ENCODE assay signal across 8 mouse cellular contexts in the genomic region with DNA sequence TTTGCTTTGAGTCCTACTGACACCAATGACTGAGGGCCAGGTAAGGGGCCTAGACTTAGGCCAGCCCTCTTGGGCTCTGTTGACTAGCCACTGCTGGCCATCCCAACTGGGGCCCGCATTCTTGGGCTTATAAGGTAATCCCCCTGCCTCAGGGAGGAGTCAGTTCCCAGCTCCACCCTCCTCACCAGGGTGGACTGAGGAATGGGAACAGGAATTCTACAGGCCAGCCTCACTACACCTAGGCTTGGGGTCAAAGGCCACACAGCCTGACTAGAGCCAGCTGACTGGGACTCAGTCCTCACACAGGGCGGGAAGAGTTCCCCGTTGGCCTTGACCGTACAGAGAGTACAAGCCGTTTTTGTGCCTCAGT. TPM values are rescaled to one million over a fixed set of nuclear protein-coding genes. Genes with fewer than 3 reads are reported as not detected.
DNase-seq lines count a peak whose midpoint lies in the region; ATAC-seq lines count a peak whose summit lies in the region.

No protein-coding gene starts in this region.

- peak overlapping the region; percentile 93 for H3K4me3 ChIP-seq in heart, embryonic 13.5 days
- peak overlapping the region; percentile 90 for H3K4me3 ChIP-seq in brown adipose tissue, adult 24 weeks (ENCODE audit: insufficient read depth, low read depth, low read length)
- no peak overlapping the region for H3K4me3 ChIP-seq in hindbrain, embryonic 16.5 days (ENCODE audit: low read length)
- H3K4me3 ChIP-seq in midbrain, embryonic 11.5 days (ENCODE audit: low read depth, low read length), result no peak overlapping the region

- H3K27ac ChIP-seq in heart, embryonic 13.5 days (replicated peaks), result peak overlapping the region; percentile 99
- H3K27ac ChIP-seq in brown adipose tissue, adult 24 weeks (replicated peaks; ENCODE audit: low read depth, low read length), result peak overlapping the region; percentile 61
- peak overlapping the region; percentile 71 for H3K27ac ChIP-seq in hindbrain, embryonic 16.5 days (ENCODE audit: low read depth, low read length)
- H3K27ac ChIP-seq in midbrain, embryonic 11.5 days (ENCODE audit: low read depth, low read length), result peak overlapping the region; percentile 53; the same call in 1 of the 2 replicates

- H3K36me3 ChIP-seq in heart, embryonic 13.5 days, result peaks cover 45% of the 10 kb centered on the region
- peaks cover 21% of the 10 kb centered on the region for H3K36me3 ChIP-seq in hindbrain, embryonic 16.5 days (ENCODE audit: control insufficient read depth, insufficient read depth, low read length)
- H3K36me3 ChIP-seq in midbrain, embryonic 11.5 days (ENCODE audit: control insufficient read depth, insufficient read depth, low read length), result peaks cover 9% of the 10 kb centered on the region

- WGBS in heart, embryonic 13.5 days, result 9% methylated on average over 5 of the region's 5 CpGs
- WGBS in hindbrain, embryonic 16.5 days, result 41% methylated on average over 5 of the region's 5 CpGs
- 30% methylated on average over 5 of the region's 5 CpGs for WGBS in midbrain, embryonic 11.5 days

- ATAC-seq in heart, embryonic 13.5 days (ENCODE audit: extremely low read depth, insufficient number of reproducible peaks, low FRiP score, low TSS enrichment), result no peak
- no peak for ATAC-seq in hindbrain, embryonic 16.5 days
- no peak for ATAC-seq in midbrain, embryonic 11.5 days (ENCODE audit: low FRiP score)

- peaks cover 55% of the 10 kb centered on the region for H3K4me1 ChIP-seq in heart, embryonic 13.5 days
- 0 out of 2 replicates have a peak, but pooled peaks cover 5% of the 10 kb centered on the region for H3K4me1 ChIP-seq in brown adipose tissue, adult 24 weeks (ENCODE audit: control insufficient read depth, insufficient read depth, insufficient read length, low read length)
- peaks cover 25% of the 10 kb centered on the region for H3K4me1 ChIP-seq in hindbrain, embryonic 16.5 days (ENCODE audit: control insufficient read depth, insufficient read depth, low read depth, low read length)
- H3K4me1 ChIP-seq in midbrain, embryonic 11.5 days (ENCODE audit: control insufficient read depth, insufficient read depth, low read length), result peaks cover 27% of the 10 kb centered on the region

- H3K4me2 ChIP-seq in heart, embryonic 13.5 days, result peak overlapping the region; percentile 80
- H3K4me2 ChIP-seq in hindbrain, embryonic 16.5 days (ENCODE audit: low read length), result peak overlapping the region; percentile 30
- H3K4me2 ChIP-seq in midbrain, embryonic 11.5 days, result peak overlapping the region; percentile 86

- DNase-seq in heart, adult 11 months, result no peak
- peak; percentile 87 for DNase-seq in midbrain, embryonic 11.5 days (ENCODE audit: low spot score, missing footprints)
- DNase-seq in spleen, adult 18-20 months, result no peak
- no peak for DNase-seq in cerebellum, adult 9-10 months
- no peak for DNase-seq in cerebellum, adult 8-10 months

- peaks cover 21% of the 10 kb centered on the region for H3K27me3 ChIP-seq in heart, embryonic 13.5 days (replicated peaks)
- H3K27me3 ChIP-seq in hindbrain, embryonic 16.5 days (replicated peaks; ENCODE audit: control insufficient read depth, insufficient read depth, low read length), result 0 out of 2 replicates have a peak, but pooled peaks cover 3% of the 10 kb centered on the region
- no peaks in the 10 kb centered on the region for H3K27me3 ChIP-seq in midbrain, embryonic 11.5 days (ENCODE audit: control insufficient read depth, insufficient read depth, low read length)

- H3K9ac ChIP-seq in heart, embryonic 13.5 days, result peak overlapping the region; percentile 98
- H3K9ac ChIP-seq in hindbrain, embryonic 16.5 days (ENCODE audit: low read depth, low read length), result 0 out of 2 replicates have a peak overlapping the region, but pooled peaks have one; percentile 28
- H3K9ac ChIP-seq in midbrain, embryonic 11.5 days (ENCODE audit: low read length), result peak overlapping the region; percentile 29; the same call in 1 of the 2 replicates

- no peaks in the 10 kb centered on the region for H3K9me3 ChIP-seq in heart, embryonic 13.5 days
- H3K9me3 ChIP-seq in hindbrain, embryonic 16.5 days (ENCODE audit: control insufficient read depth, low read length), result no peaks in the 10 kb centered on the region
- H3K9me3 ChIP-seq in midbrain, embryonic 11.5 days (ENCODE audit: control insufficient read depth, low read length), result no peaks in the 10 kb centered on the region

RNA-seq across cellular contexts. Expression of gene Pdlim7, which starts 2.0 kb away (rescaled TPM):
- 402 and 437 TPM in 2 replicates for polyA plus RNA-seq in heart, embryonic 13.5 days (2015; fragmentation: Nextera tagmentation; extraction: Ambion mirVana)
- 8.0 and 16.1 TPM in 2 replicates for polyA plus RNA-seq in brown adipose tissue, adult 24 weeks (2012; ENCODE audit: insufficient read depth, insufficient read length, missing spikeins)
- 161 and 177 TPM in 2 replicates for polyA plus RNA-seq in hindbrain, embryonic 16.5 days (2015; fragmentation: Nextera tagmentation; extraction: Ambion mirVana)
- polyA plus RNA-seq in midbrain, embryonic 11.5 days (2014; fragmentation: Nextera tagmentation; extraction: Ambion mirVana), result 129 and 140 TPM in 2 replicates

RNA-seq across cellular contexts. Expression of gene Dok3, which starts 17.6 kb away (rescaled TPM):
- polyA plus RNA-seq in heart, embryonic 13.5 days (2015; fragmentation: Nextera tagmentation; extraction: Ambion mirVana), result 1.1 and 1.2 TPM in 2 replicates
- 1.3 and 2.4 TPM in 2 replicates for polyA plus RNA-seq in brown adipose tissue, adult 24 weeks (2012; ENCODE audit: insufficient read depth, insufficient read length, missing spikeins)
- 3.6 and 4.3 TPM in 2 replicates for polyA plus RNA-seq in hindbrain, embryonic 16.5 days (2015; fragmentation: Nextera tagmentation; extraction: Ambion mirVana)
- polyA plus RNA-seq in midbrain, embryonic 11.5 days (2014; fragmentation: Nextera tagmentation; extraction: Ambion mirVana), result 1.9 TPM in 2 replicates

RNA-seq across cellular contexts. Expression of gene Dbn1, which starts 23.6 kb away (rescaled TPM):
- 83.8 and 84.9 TPM in 2 replicates for polyA plus RNA-seq in heart, embryonic 13.5 days (2015; fragmentation: Nextera tagmentation; extraction: Ambion mirVana)
- polyA plus RNA-seq in brown adipose tissue, adult 24 weeks (2012; ENCODE audit: insufficient read depth, insufficient read length, missing spikeins), result 7.6 and 8.3 TPM in 2 replicates
- polyA plus RNA-seq in hindbrain, embryonic 16.5 days (2015; fragmentation: Nextera tagmentation; extraction: Ambion mirVana), result 482 and 556 TPM in 2 replicates
- 292 and 294 TPM in 2 replicates for polyA plus RNA-seq in midbrain, embryonic 11.5 days (2014; fragmentation: Nextera tagmentation; extraction: Ambion mirVana)

RNA-seq across cellular contexts. Expression of gene Ddx41, which starts 25.0 kb away (rescaled TPM):
- polyA plus RNA-seq in heart, embryonic 13.5 days (2015; fragmentation: Nextera tagmentation; extraction: Ambion mirVana), result 29.6 and 30.6 TPM in 2 replicates
- polyA plus RNA-seq in brown adipose tissue, adult 24 weeks (2012; ENCODE audit: insufficient read depth, insufficient read length, missing spikeins), result 16.0 and 17.6 TPM in 2 replicates
- 55.3 and 56.3 TPM in 2 replicates for polyA plus RNA-seq in hindbrain, embryonic 16.5 days (2015; fragmentation: Nextera tagmentation; extraction: Ambion mirVana)
- polyA plus RNA-seq in midbrain, embryonic 11.5 days (2014; fragmentation: Nextera tagmentation; extraction: Ambion mirVana), result 66.7 and 73.8 TPM in 2 replicates

RNA-seq across cellular contexts. Expression of gene Prr7, which starts 47.4 kb away (rescaled TPM):
- not detected in 2 replicates for polyA plus RNA-seq in heart, embryonic 13.5 days (2015; fragmentation: Nextera tagmentation; extraction: Ambion mirVana)
- polyA plus RNA-seq in brown adipose tissue, adult 24 weeks (2012; ENCODE audit: insufficient read depth, insufficient read length, missing spikeins), result not detected in 2 replicates
- polyA plus RNA-seq in hindbrain, embryonic 16.5 days (2015; fragmentation: Nextera tagmentation; extraction: Ambion mirVana), result 4.4 and 4.9 TPM in 2 replicates
- polyA plus RNA-seq in midbrain, embryonic 11.5 days (2014; fragmentation: Nextera tagmentation; extraction: Ambion mirVana), result 2.8 and 3.0 TPM in 2 replicates

Comparison
In these comparisons a context has a peak if more than half of its experiments do, and no peak if none do; other contexts are left out.
1. H3K4me2 ChIP-seq: peak in every context shown above with its lines; median percentile 86 in midbrain, embryonic 11.5 days; 80 in heart, embryonic 13.5 days; 30 in hindbrain, embryonic 16.5 days.
2. H3K4me3 ChIP-seq: peak in heart, embryonic 13.5 days (single experiment) and brown adipose tissue, adult 24 weeks (single experiment); none in hindbrain, embryonic 16.5 days (single experiment) and midbrain, embryonic 11.5 days (single experiment).
3. H3K9ac ChIP-seq: peak in every context shown above with its lines; median percentile 98 in heart, embryonic 13.5 days; 29 in midbrain, embryonic 11.5 days; 28 in hindbrain, embryonic 16.5 days.
4. Peak in every context shown above with its lines, with median percentiles within 50 percentile points of each other: H3K27ac ChIP-seq.